Mouse (Mus musculus): ENCODE data around the gene Spred2. TPM values are rescaled to one million over a fixed set of nuclear protein-coding genes. Genes with fewer than 3 reads are reported as not detected.

Gene Spred2
- polyA plus RNA-seq, 1 experiment, result not detected

DNA sequence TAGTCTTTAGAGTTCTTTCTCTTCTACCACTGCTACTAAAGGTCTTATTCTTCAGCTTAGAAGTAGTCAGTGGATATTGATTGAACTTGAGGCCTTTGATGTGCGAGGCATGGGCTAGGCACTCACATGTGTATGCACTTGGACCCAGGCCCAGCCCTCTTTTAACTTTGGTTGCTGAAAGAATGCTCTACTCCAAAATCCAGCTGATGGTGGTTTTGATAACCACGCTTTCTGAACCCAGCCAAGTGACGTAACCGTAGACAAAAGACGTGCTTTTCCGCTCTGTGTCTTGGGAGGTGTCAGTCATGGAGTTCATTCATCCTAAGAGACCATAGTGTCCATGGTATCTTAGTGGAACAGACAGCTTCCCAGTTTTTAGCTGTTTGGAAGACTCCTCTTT is 57.9 kb downstream of the Spred2 start:
- Histone ChIP-seq H3K4me1 (ENCODE audit: control insufficient read depth, insufficient read depth, low read length) (peaks cover 28% of the 10 kb centered on the region), H3K4me3 (ENCODE audit: insufficient read depth, low read depth, low read length) (no peak overlapping the region), H3K27ac (ENCODE audit: insufficient read depth, low read depth, low read length) (0 out of 2 replicates have a peak overlapping the region, but pooled peaks have one; percentile 4)
- WGBS, result 51% methylated on average over 6 of the region's 6 CpGs
- TF ChIP-seq POLR2A (IDR thresholded peaks at IDR 0.05; ENCODE audit: insufficient read depth, low read depth, low read length) (no peak), CTCF (IDR thresholded peaks at IDR 0.05; ENCODE audit: insufficient read depth, low read depth, low read length) (no peak)

DNA sequence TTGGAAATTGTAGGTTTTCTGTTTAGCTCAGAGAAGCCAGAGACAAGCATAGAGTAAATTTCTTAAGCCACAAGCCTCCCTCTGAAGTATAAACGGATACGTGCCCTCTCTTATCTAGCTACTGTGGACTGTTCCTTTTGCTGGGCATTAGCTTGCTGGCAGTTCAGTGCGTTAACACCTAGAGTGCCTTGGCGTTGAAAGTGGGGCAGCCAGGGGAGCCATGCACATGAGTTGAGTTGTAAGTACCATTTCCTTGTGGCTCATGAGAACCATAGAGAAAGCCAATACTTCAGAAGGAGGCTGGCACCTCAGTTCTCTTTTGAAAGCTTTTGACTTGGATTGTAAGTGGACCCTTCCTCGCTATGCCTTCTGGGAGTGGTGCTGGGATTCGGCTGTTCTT is 58.6 kb downstream of the Spred2 start:
- TF ChIP-seq POLR2A (IDR thresholded peaks at IDR 0.05; ENCODE audit: insufficient read depth, low read depth, low read length) (no peak), CTCF (IDR thresholded peaks at IDR 0.05; ENCODE audit: insufficient read depth, low read depth, low read length) (no peak)
- Histone ChIP-seq H3K27ac (ENCODE audit: insufficient read depth, low read depth, low read length) (peak overlapping the region; percentile 62; the same call in 1 of the 2 replicates), H3K4me3 (ENCODE audit: insufficient read depth, low read depth, low read length) (no peak overlapping the region), H3K4me1 (ENCODE audit: control insufficient read depth, insufficient read depth, low read length) (peaks cover 32% of the 10 kb centered on the region)
- 38% methylated on average over 6 of the region's 6 CpGs for WGBS

DNA sequence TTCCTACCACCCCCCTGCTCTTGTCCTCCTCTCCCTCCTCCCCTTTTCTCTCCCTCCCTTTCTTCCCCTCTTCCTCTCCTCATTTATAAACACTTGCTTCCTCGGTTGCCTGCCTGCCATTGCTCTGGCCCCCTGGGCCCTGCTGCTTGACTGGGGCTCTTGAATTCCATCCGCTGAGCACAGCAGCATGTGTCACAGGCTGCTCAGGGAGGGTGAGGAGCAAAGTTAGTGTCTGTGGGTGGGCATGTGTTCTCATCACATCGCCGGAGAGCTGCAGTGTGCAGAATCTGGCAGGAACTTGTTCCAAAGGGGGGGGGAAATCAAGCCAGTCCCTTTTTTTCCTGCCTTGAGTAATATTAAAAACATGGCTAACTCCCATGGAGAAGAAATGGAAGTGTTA is 59.1 kb downstream of the Spred2 start:
- H3K27ac ChIP-seq (ENCODE audit: insufficient read depth, low read depth, low read length), result 0 out of 2 replicates have a peak overlapping the region, but pooled peaks have one; percentile 23
- TF ChIP-seq POLR2A (IDR thresholded peaks at IDR 0.05; ENCODE audit: insufficient read depth, low read depth, low read length) (no peak), CTCF (IDR thresholded peaks at IDR 0.05; ENCODE audit: insufficient read depth, low read depth, low read length) (no peak)

DNA sequence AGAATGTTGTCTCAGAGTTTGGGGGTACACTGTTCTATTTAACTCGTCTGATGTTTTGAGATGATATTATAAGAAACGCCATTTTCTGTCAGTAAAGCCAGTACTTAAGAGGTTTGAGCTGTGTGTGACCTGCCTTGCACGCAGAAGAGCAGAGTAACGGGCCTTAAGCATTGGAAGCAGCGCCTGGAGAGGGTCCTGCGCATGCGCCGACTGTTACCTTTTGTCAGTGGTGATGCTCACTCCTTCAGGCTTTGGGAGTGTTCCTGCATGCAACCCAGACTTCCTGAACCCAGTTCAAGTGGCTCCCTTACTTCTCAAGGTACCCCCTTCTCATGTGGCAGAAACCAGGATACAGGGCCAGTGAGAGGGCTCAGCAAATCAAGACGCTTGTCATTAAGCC is 59.9 kb downstream of the Spred2 start:
- Histone ChIP-seq H3K4me3 (ENCODE audit: insufficient read depth, low read depth, low read length) (no peak overlapping the region), H3K27ac (ENCODE audit: insufficient read depth, low read depth, low read length) (no peak overlapping the region), H3K4me1 (ENCODE audit: control insufficient read depth, insufficient read depth, low read length) (peaks cover 31% of the 10 kb centered on the region)
- WGBS, result 95% methylated on average over 9 of the region's 9 CpGs
- TF ChIP-seq CTCF (IDR thresholded peaks at IDR 0.05; ENCODE audit: insufficient read depth, low read depth, low read length) (no peak), POLR2A (IDR thresholded peaks at IDR 0.05; ENCODE audit: insufficient read depth, low read depth, low read length) (no peak)

More for the DNA sequence above, 59.1 kb downstream of the Spred2 start:
- Histone ChIP-seq H3K4me1 (ENCODE audit: control insufficient read depth, insufficient read depth, low read length) (peaks cover 32% of the 10 kb centered on the region), H3K4me3 (ENCODE audit: insufficient read depth, low read depth, low read length) (peak overlapping the region; percentile 16; the same call in 1 of the 2 replicates)
- WGBS, result 7% methylated on average over 4 of the region's 4 CpGs

DNA sequence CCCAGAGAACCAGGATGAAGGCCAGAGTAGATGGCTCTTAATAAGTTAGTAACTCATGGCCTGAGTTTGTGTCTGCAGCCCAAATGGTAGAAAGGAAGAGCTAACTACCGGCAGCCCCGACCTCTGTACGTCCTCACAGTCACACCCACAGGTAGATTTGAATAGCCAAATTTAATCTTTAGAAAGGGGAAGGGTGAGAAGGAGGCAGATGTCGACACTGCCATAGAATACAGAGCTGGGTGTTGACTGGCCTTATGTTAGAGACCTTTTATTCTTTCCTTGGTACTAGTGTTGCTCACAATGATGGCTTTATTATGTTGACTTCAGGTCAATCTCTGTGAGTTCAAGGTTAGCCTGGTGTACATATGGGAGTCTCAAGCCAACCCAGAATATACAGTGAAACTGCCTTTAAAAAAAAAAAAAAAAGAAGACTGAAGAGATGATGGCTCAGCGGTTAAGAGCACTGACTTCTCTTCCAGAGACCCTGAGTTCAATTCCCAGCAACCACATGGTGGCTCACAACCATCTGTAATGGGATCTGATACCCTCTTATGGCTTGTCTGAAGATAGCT is 61.2 kb downstream of the Spred2 start:
- Histone ChIP-seq H3K4me3 (ENCODE audit: insufficient read depth, low read depth, low read length) (no peak overlapping the region), H3K4me1 (ENCODE audit: control insufficient read depth, insufficient read depth, low read length) (peaks cover 33% of the 10 kb centered on the region), H3K27ac (ENCODE audit: insufficient read depth, low read depth, low read length) (no peak overlapping the region)
- WGBS, result 81% methylated on average over 5 of the region's 5 CpGs
- TF ChIP-seq POLR2A (IDR thresholded peaks at IDR 0.05; ENCODE audit: insufficient read depth, low read depth, low read length) (no peak), CTCF (IDR thresholded peaks at IDR 0.05; ENCODE audit: insufficient read depth, low read depth, low read length) (no peak)

DNA sequence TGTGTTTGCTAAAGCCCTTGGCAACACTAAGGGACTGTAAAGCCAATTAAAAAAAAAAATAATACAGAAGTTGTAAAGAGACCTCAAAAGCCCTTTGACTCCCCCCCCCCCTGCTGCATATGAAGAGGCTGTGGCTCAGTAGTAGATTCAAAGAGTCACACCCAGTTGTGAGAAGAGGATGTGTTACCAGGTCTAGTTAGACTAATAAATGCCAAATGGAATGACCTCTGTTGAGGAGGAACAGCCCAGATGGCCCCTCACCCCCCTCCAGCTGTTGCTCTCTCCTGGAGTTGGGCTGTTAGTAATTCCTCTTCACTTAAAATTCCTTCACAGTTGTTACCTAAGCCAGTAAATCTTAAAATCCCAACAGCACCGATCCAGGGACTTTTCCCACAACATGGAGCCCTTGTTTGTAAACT is 62.3 kb downstream of the Spred2 start:
- H3K27ac ChIP-seq (ENCODE audit: insufficient read depth, low read depth, low read length), result no peak overlapping the region
- 19% methylated on average over 1 of the region's 1 CpGs for WGBS

DNA sequence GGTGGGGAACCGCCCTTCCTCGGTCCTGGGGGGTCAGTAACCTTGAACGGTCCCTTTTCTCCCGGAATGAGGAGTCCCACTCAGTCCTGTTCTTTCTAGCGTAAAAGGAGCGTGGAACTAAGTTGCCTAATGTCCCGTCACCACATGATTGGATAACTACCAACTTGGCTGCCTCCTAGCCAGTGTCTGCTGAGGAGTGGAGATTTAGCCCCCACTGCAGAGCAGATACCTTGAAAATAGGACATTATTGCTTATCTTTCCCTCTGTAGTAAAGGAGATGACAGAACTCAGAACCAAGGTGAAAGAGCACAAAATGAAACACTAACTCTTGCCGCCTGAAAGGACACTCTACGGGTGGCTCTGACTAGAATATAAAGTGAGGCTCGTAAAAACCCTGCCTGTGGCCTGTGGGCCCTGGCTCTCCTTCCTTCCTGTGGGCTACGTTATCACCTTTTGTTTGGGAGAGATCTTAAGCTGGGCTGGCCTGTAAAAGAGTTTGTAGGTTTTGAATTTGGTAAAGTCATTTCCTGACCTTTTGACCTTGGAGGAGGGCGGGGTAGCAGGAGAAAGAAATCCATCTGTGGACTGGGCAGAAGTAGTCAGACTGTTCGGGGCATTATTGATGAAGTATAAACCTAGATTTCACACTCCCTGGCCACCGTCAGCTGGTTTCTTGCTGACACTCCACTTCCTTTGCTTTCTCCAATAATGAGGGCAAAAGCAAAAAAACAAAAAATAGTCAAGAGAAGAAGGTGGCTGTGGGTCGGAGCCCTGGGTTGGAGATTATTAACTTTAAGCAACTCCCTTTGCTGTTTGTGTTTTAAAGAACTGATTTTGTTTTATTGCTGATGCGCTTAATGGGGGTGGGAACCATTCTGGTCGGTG is 62.9 kb downstream of the Spred2 start:
- no peak overlapping the region; the same call in 1 of the 2 replicates for H3K27ac ChIP-seq (ENCODE audit: insufficient read depth, low read depth, low read length)

More for the DNA sequence above, 62.3 kb downstream of the Spred2 start:
- Histone ChIP-seq H3K4me3 (ENCODE audit: insufficient read depth, low read depth, low read length) (no peak overlapping the region), H3K4me1 (ENCODE audit: control insufficient read depth, insufficient read depth, low read length) (peaks cover 36% of the 10 kb centered on the region)
- no peak for TF ChIP-seq POLR2A (IDR thresholded peaks at IDR 0.05; ENCODE audit: insufficient read depth, low read depth, low read length)
- TF ChIP-seq CTCF (IDR thresholded peaks at IDR 0.05; ENCODE audit: insufficient read depth, low read depth, low read length), result no peak

DNA sequence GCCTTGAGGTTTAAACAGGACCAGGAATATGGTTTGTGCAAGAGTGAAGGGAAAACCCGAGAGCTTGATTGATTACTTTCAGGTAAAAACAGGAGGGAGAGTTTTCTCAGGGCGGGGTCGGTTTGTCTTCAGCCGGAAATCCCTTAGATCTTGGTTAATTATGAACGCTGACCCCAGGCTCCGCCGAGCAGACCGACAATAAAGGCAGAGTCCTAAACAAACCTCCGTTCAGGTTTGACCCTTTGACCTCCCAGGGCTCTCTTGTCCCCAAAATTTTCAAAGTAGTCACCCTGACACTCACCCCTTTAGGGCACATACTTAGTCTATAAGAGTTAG is 63.5 kb downstream of the Spred2 start:
- no peak for TF ChIP-seq CTCF (IDR thresholded peaks at IDR 0.05; ENCODE audit: insufficient read depth, low read depth, low read length)
- TF ChIP-seq POLR2A (IDR thresholded peaks at IDR 0.05; ENCODE audit: insufficient read depth, low read depth, low read length), result no peak
- WGBS, result 59% methylated on average over 9 of the region's 9 CpGs
- Histone ChIP-seq H3K4me3 (ENCODE audit: insufficient read depth, low read depth, low read length) (no peak overlapping the region), H3K27ac (ENCODE audit: insufficient read depth, low read depth, low read length) (no peak overlapping the region), H3K4me1 (ENCODE audit: control insufficient read depth, insufficient read depth, low read length) (peaks cover 38% of the 10 kb centered on the region)

More for the DNA sequence above, 62.9 kb downstream of the Spred2 start:
- WGBS, result 51% methylated on average over 17 of the region's 17 CpGs
- Histone ChIP-seq H3K4me3 (ENCODE audit: insufficient read depth, low read depth, low read length) (no peak overlapping the region), H3K4me1 (ENCODE audit: control insufficient read depth, insufficient read depth, low read length) (peaks cover 36% of the 10 kb centered on the region)
- TF ChIP-seq CTCF (IDR thresholded peaks at IDR 0.05; ENCODE audit: insufficient read depth, low read depth, low read length) (no peak), POLR2A (IDR thresholded peaks at IDR 0.05; ENCODE audit: insufficient read depth, low read depth, low read length) (no peak)

DNA sequence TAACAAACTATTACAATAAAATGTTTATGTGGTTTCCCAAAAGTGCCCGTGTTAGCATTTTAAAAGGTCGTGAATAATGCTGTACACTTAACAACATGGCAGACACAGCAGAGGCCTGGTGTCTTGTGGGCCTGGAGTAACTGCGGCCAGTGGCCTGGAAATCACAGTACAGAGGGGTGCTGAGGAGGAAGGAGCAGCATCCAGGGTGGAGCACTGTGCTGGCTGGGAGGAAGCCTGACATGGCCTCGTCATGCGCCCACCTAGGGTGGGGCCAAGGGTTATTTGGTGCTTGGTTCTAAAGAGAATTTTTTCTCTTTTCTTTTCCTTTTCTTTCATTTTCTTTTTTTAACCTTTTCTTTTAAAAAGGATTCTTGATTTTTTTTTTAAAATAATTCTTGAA is 64.0 kb downstream of the Spred2 start:
- H3K4me3 ChIP-seq (ENCODE audit: insufficient read depth, low read depth, low read length), result no peak overlapping the region
- peaks cover 36% of the 10 kb centered on the region for H3K4me1 ChIP-seq (ENCODE audit: control insufficient read depth, insufficient read depth, low read length)
- H3K27ac ChIP-seq (ENCODE audit: insufficient read depth, low read depth, low read length), result no peak overlapping the region
- WGBS, result 62% methylated on average over 5 of the region's 5 CpGs
- TF ChIP-seq POLR2A (IDR thresholded peaks at IDR 0.05; ENCODE audit: insufficient read depth, low read depth, low read length) (no peak), CTCF (IDR thresholded peaks at IDR 0.05; ENCODE audit: insufficient read depth, low read depth, low read length) (no peak)
